In the genomic region with DNA sequence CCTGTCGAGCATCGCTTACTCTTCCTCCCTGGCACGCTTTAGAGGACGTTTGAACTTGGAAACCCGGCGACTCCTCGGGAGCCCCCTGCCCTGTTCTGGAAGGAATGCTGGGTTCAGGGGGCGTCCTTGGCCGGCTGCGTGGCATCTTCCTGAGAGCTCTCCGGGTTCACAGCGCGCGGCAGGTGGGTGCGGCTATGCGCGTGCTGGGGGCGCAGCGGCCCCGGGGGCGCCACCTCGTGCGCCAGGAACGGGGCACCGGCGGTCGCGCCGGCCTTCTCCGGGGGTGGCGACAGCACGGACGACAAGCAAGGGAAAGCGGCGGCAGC, we compare ENCODE assay signal across 7 mouse cellular contexts. TPM values are rescaled to one million over a fixed set of nuclear protein-coding genes. Genes with fewer than 3 reads are reported as not detected.
A peak's percentile ranks its signal among the peaks of the same experiment; 100 is the strongest.
DNase-seq lines count a peak whose midpoint lies in the region; ATAC-seq and TF ChIP-seq lines count a peak whose summit lies in the region.

No protein-coding gene starts in this region.

- no peak overlapping the region for H3K27ac ChIP-seq in embryonic facial prominence, embryonic 15.5 days (replicated peaks)
- no peak overlapping the region for H3K27ac ChIP-seq in intestine, embryonic 15.5 days
- H3K27ac ChIP-seq in neural tube, embryonic 13.5 days (replicated peaks): no peak overlapping the region; the same call in 1 of the 2 replicates

- peak overlapping the region; percentile 79 for H3K4me3 ChIP-seq in lung, adult 2 months (replicated peaks; ENCODE audit: extremely low read depth, low read depth, low read length)
- H3K4me3 ChIP-seq in embryonic facial prominence, embryonic 15.5 days (replicated peaks): peak overlapping the region; percentile 60
- H3K4me3 ChIP-seq in intestine, embryonic 15.5 days (replicated peaks): peak overlapping the region; percentile 59
- peak overlapping the region; percentile 61 for H3K4me3 ChIP-seq in neural tube, embryonic 13.5 days

- peaks cover 55% of the 10 kb centered on the region for H3K27me3 ChIP-seq in embryonic facial prominence, embryonic 15.5 days
- peaks cover 46% of the 10 kb centered on the region for H3K27me3 ChIP-seq in intestine, embryonic 15.5 days (replicated peaks)
- H3K27me3 ChIP-seq in neural tube, embryonic 13.5 days: peaks cover 70% of the 10 kb centered on the region

- H3K4me2 ChIP-seq in embryonic facial prominence, embryonic 15.5 days (replicated peaks): peak overlapping the region; percentile 100
- H3K4me2 ChIP-seq in intestine, embryonic 15.5 days (replicated peaks): peak overlapping the region; percentile 99
- H3K4me2 ChIP-seq in neural tube, embryonic 13.5 days: peak overlapping the region; percentile 100

- no peaks in the 10 kb centered on the region for H3K4me1 ChIP-seq in lung, adult 2 months (ENCODE audit: control insufficient read depth, insufficient read depth, low read length)
- H3K4me1 ChIP-seq in embryonic facial prominence, embryonic 15.5 days: peaks cover 35% of the 10 kb centered on the region
- H3K4me1 ChIP-seq in intestine, embryonic 15.5 days (replicated peaks): peaks cover 24% of the 10 kb centered on the region
- H3K4me1 ChIP-seq in neural tube, embryonic 13.5 days (replicated peaks): peaks cover 40% of the 10 kb centered on the region

- no peak for TF ChIP-seq POLR2A in lung, adult 2 months (IDR thresholded peaks at IDR 0.05; ENCODE audit: borderline replicate concordance, extremely low read depth, low read depth, low read length)

- H3K9me3 ChIP-seq in embryonic facial prominence, embryonic 15.5 days (replicated peaks): no peaks in the 10 kb centered on the region
- H3K9me3 ChIP-seq in intestine, embryonic 15.5 days: no peaks in the 10 kb centered on the region
- H3K9me3 ChIP-seq in neural tube, embryonic 13.5 days: no peaks in the 10 kb centered on the region

- peak overlapping the region; percentile 39; the same call in 1 of the 2 replicates for H3K9ac ChIP-seq in embryonic facial prominence, embryonic 15.5 days
- peak overlapping the region; percentile 42; the same call in 1 of the 2 replicates for H3K9ac ChIP-seq in intestine, embryonic 15.5 days
- peak overlapping the region; percentile 76 for H3K9ac ChIP-seq in neural tube, embryonic 13.5 days

- no peak for DNase-seq in lung, adult 2 months
- DNase-seq in lung, postnatal 36 days: no peak
- no peak for DNase-seq in ovary, postnatal 14 days (ENCODE audit: low spot score)

- WGBS in lung, adult 2 months: 1% methylated on average over 35 of the region's 35 CpGs
- 1% methylated on average over 35 of the region's 35 CpGs for WGBS in embryonic facial prominence, embryonic 15.5 days
- WGBS in intestine, embryonic 15.5 days: under 1% methylated on average over 35 of the region's 35 CpGs
- WGBS in neural tube, embryonic 13.5 days: under 1% methylated on average over 35 of the region's 35 CpGs

- no peaks in the 10 kb centered on the region for H3K36me3 ChIP-seq in embryonic facial prominence, embryonic 15.5 days
- H3K36me3 ChIP-seq in intestine, embryonic 15.5 days: no peaks in the 10 kb centered on the region
- H3K36me3 ChIP-seq in neural tube, embryonic 13.5 days: no peaks in the 10 kb centered on the region

- ATAC-seq in embryonic facial prominence, embryonic 15.5 days (ENCODE audit: insufficient number of reproducible peaks, low FRiP score, low TSS enrichment, low read depth): no peak
- ATAC-seq in intestine, embryonic 15.5 days: no peak
- ATAC-seq in neural tube, embryonic 13.5 days (ENCODE audit: low read depth): no peak
- no peak for ATAC-seq in granulocyte monocyte progenitor cell, adult 5-6 weeks (replicated peaks; ENCODE audit: poor library complexity, severe bottlenecking)

- TF ChIP-seq CTCF in lung, adult 2 months (IDR thresholded peaks at IDR 0.05; ENCODE audit: insufficient read depth, low read length): no peak

RNA-seq across cellular contexts. Expression of a gene that starts 2.7 kb away (rescaled TPM):
- 5.2 and 10.1 TPM in 2 replicates for polyA plus RNA-seq in lung, adult 2 months (2012; rRNA removed)
- polyA plus RNA-seq in embryonic facial prominence, embryonic 15.5 days (2015; fragmentation: Nextera tagmentation; extraction: Ambion mirVana): 3.2 and 4.2 TPM in 2 replicates
- 0.82 and 1.3 TPM in 2 replicates for polyA plus RNA-seq in intestine, embryonic 15.5 days (2015; fragmentation: Nextera tagmentation; extraction: Ambion mirVana)
- 3.2 and 3.3 TPM in 2 replicates for polyA plus RNA-seq in neural tube, embryonic 13.5 days (2015; fragmentation: Nextera tagmentation; extraction: Ambion mirVana)
- not detected in 2 replicates for total RNA-seq in granulocyte monocyte progenitor cell, adult 5-6 weeks (2014; fragmentation: Nextera tagmentation)
- not detected in 2 replicates for total RNA-seq in granulocyte monocyte progenitor cell, adult 5-6 weeks (2017)
